Mouse (Mus musculus): ENCODE measurements around the gene Ptp4a2. TPM values are rescaled to one million over a fixed set of nuclear protein-coding genes. Genes with fewer than 3 reads are reported as not detected.

The Ptp4a2 gene
- polyA plus RNA-seq (2014; fragmentation: Illumina TruSeq; extraction: RNeasy Lipid Tissue Mini Kit (QIAGEN cat#74804); ENCODE audit: low read depth, low replicate concordance), result 590 TPM

GRCm38 (mm10) chr4:129810798-129811604 is at the start of gene Ptp4a2:
Gene Ptp4a2, plus strand, starts transcription at chr4:129811219.

Other genes with a start within 250 kb of the Ptp4a2 start
- gene Lck, start 237.6 kb upstream of the Ptp4a2 start, polyA plus RNA-seq (2014; fragmentation: Illumina TruSeq; extraction: RNeasy Lipid Tissue Mini Kit (QIAGEN cat#74804); ENCODE audit: low read depth, low replicate concordance), result 0.36 TPM
- gene Fam167b, start 232.7 kb upstream of the Ptp4a2 start, polyA plus RNA-seq (2014; fragmentation: Illumina TruSeq; extraction: RNeasy Lipid Tissue Mini Kit (QIAGEN cat#74804); ENCODE audit: low read depth, low replicate concordance), result 1.3 TPM
- gene Eif3i, start 210.6 kb upstream of the Ptp4a2 start, polyA plus RNA-seq (2014; fragmentation: Illumina TruSeq; extraction: RNeasy Lipid Tissue Mini Kit (QIAGEN cat#74804); ENCODE audit: low read depth, low replicate concordance), result 24.8 TPM
- gene Tmem234, start 210.6 kb upstream of the Ptp4a2 start, polyA plus RNA-seq (2014; fragmentation: Illumina TruSeq; extraction: RNeasy Lipid Tissue Mini Kit (QIAGEN cat#74804); ENCODE audit: low read depth, low replicate concordance), result 35.3 TPM
- not detected for gene Dcdc2b, start 197.0 kb upstream of the Ptp4a2 start, polyA plus RNA-seq (2014; fragmentation: Illumina TruSeq; extraction: RNeasy Lipid Tissue Mini Kit (QIAGEN cat#74804); ENCODE audit: low read depth, low replicate concordance)
- 10.3 TPM for gene Iqcc, start 192.1 kb upstream of the Ptp4a2 start, polyA plus RNA-seq (2014; fragmentation: Illumina TruSeq; extraction: RNeasy Lipid Tissue Mini Kit (QIAGEN cat#74804); ENCODE audit: low read depth, low replicate concordance)
- 2.4 TPM for gene Ccdc28b, start 187.3 kb upstream of the Ptp4a2 start, polyA plus RNA-seq (2014; fragmentation: Illumina TruSeq; extraction: RNeasy Lipid Tissue Mini Kit (QIAGEN cat#74804); ENCODE audit: low read depth, low replicate concordance)
- 7.5 TPM for gene Txlna, start 170.2 kb upstream of the Ptp4a2 start, polyA plus RNA-seq (2014; fragmentation: Illumina TruSeq; extraction: RNeasy Lipid Tissue Mini Kit (QIAGEN cat#74804); ENCODE audit: low read depth, low replicate concordance)
- 60.6 TPM for gene Kpna6, start 138.5 kb upstream of the Ptp4a2 start, polyA plus RNA-seq (2014; fragmentation: Illumina TruSeq; extraction: RNeasy Lipid Tissue Mini Kit (QIAGEN cat#74804); ENCODE audit: low read depth, low replicate concordance)
- 0.40 TPM for gene Tmem39b, start 114.4 kb upstream of the Ptp4a2 start, polyA plus RNA-seq (2014; fragmentation: Illumina TruSeq; extraction: RNeasy Lipid Tissue Mini Kit (QIAGEN cat#74804); ENCODE audit: low read depth, low replicate concordance)
- gene Khdrbs1, start 68.9 kb upstream of the Ptp4a2 start, polyA plus RNA-seq (2014; fragmentation: Illumina TruSeq; extraction: RNeasy Lipid Tissue Mini Kit (QIAGEN cat#74804); ENCODE audit: low read depth, low replicate concordance), result 107 TPM
- gene Spocd1, start 118.0 kb downstream of the Ptp4a2 start, polyA plus RNA-seq (2014; fragmentation: Illumina TruSeq; extraction: RNeasy Lipid Tissue Mini Kit (QIAGEN cat#74804); ENCODE audit: low read depth, low replicate concordance), result not detected
- not detected for gene Adgrb2, start 173.7 kb downstream of the Ptp4a2 start, polyA plus RNA-seq (2014; fragmentation: Illumina TruSeq; extraction: RNeasy Lipid Tissue Mini Kit (QIAGEN cat#74804); ENCODE audit: low read depth, low replicate concordance)
- gene Col16a1, start 236.6 kb downstream of the Ptp4a2 start, polyA plus RNA-seq (2014; fragmentation: Illumina TruSeq; extraction: RNeasy Lipid Tissue Mini Kit (QIAGEN cat#74804); ENCODE audit: low read depth, low replicate concordance), result 0.69 TPM